Mouse (Mus musculus): ENCODE data around the gene Gas7.

The Gas7 gene

DNA sequence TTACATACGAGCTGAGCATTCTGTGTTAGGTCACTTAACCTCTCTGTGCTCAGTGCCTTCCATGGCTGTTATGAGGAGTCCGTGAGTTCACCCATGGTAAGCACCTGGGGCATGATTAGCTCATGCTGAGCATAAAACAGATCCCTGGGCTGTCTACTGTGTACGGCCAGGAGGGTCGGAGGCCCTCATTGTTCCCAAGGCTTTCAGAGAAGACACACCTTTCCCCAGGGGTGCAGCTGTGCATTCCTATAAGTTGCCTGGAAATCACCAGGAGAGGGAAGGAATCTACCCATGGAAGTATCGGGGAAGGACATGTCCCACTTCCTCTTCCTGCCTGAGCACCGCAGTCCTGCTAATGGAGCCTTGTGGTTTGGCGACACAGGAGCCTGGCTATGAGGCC is 201.1 kb downstream of the Gas7 start:
- no peak for DNase-seq (ENCODE audit: low spot score)

DNA sequence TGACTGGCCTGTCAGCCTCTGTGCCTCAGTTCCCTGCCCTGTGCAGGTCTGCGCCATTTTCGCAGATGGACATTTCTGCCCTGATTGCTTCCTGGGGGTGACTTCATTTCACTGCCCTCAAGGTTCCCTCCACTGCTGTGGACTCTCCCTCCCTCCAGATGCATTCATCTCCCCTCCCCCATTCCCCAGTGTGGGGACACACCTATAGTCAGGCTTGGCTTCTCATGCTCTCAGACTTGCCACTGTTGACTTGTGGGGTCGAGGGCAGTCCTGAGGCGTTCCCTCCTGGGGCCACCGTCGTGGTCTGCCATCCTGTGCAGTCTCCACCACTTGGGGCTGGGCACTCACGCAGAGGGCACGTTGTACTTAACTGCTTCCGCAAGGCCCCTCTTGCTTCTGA is 201.6 kb downstream of the Gas7 start:
- no peak for DNase-seq (ENCODE audit: low spot score)

DNA sequence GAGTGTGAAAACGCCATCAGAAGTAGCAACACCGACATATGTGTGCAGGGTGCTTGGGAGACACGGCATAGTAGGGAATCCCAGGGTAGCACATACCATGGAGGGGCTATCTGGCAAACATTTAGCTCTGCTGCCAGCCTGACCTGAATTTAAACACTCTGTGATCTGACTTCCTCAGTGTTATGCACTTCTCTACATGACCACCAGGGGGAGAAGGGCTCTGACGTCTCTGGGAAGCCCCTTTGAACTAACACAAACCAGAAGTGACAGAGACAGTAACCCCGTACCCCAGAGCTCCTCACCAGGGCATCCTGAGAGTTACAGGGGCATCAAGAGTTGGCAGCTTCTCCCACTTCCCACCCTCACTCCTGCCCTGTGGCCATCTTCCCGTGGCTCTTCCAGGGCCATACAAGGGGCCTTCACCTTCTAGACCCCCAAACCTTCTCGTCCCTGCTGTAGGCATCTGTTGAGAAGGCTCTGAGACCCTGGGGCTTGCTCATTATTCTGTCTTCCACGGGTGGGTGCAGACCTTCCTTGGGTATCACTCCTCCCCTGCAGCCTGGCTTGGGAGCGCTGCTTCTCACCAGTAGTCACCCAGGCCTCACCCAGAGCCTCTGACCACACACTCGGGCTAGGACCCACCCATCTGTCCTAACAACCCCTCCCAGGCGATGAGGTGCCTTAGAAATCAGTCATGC is 202.6 kb downstream of the Gas7 start:
- peak; percentile 22 for DNase-seq (ENCODE audit: low spot score)

DNA sequence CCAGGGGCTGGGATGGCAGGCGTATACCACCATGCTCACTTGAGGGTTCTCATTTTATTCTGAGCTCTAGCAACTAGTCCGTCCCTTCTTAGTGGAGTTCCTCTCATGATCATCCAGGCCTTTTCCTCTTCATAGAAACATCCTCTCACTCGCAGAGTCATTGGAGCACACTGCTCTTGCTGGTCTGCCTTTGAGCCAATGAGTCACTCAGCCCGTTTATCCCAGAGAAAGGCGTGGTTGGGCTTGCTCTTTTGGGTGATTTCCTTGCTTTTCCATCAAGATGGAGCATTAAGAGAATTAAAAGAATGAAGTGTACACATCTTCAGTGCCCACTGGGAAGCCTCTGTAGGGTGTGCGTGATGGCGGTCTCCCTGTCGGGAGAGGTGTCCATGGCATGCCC is 206.2 kb downstream of the Gas7 start:
- no peak for DNase-seq (ENCODE audit: low spot score)

DNA sequence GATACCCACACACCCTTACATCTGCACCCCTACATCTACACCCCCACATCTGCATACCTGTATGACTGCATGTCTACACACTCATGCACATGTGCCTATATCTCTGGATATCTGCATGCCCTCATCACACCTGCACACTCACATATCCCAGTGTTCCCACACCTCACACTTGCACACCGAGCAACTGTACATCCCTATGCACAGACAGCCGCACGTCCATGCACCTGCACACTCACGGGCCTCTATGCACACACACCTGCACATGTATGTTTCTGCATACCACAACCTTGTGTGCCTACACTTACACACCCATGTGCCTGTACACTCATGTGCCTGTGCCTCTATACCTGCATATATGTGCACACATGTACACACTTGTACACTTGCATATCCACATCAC is 208.2 kb downstream of the Gas7 start:
- no peak for DNase-seq (ENCODE audit: low spot score)

DNA sequence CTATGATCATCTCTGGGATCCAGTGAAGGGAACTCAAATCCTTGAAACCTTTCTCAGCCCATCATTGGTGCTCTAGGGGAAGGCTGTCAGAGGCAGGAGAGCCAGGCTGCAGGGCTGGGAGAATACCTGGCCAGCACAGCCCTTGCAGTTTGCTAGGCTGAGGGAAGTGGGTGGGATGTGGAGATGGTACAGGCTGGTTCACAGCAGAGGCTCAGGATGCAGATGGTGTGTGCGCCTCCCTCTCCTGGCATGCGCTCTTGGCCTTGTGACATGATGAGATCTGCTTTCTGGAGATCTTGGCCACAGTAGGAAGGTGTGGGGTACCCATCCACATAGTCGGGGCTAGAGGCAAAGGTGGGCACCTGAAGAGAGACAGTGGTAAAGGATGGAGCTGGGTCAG is 209.0 kb downstream of the Gas7 start:
- DNase-seq (ENCODE audit: low spot score), result no peak

DNA sequence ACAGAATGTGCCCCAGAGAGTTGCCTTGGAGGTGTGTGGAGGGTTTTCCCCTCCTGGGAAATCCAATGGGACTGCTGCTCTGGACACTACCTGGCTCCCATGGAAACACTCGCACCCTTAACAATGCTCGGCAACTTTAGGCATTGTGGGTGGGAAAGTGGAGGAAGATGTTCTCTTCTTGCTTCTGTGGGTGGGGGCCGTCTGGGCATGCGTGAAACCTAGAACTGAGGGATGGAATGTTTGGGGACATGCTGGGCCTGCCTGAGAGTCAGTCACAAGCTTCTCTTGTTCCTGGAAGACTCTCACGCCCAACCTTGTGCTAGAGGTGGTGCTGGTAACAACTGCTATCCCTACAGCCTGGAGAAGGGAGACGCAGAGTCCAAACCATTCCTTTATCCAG is 209.7 kb downstream of the Gas7 start:
- no peak for DNase-seq (ENCODE audit: low spot score)

DNA sequence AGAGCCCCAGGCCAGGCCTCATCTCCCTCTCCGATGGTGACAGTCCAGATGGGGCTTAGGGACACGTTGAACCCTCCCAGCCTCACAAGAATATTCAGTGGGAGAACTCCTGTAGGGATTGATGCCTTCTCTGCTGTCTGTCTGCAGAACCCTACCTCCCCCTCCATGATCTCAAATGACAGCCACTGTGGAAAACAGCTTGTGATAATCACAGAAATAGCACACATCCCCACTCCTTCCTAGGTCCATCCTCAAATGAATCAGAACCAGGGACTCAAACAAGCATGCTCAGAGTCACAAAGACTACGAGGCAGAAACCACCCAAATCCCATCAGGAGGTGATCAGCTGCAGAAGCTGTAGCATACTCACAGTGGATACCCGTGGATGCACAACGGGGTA is 210.9 kb downstream of the Gas7 start:
- DNase-seq (ENCODE audit: low spot score), result no peak

DNA sequence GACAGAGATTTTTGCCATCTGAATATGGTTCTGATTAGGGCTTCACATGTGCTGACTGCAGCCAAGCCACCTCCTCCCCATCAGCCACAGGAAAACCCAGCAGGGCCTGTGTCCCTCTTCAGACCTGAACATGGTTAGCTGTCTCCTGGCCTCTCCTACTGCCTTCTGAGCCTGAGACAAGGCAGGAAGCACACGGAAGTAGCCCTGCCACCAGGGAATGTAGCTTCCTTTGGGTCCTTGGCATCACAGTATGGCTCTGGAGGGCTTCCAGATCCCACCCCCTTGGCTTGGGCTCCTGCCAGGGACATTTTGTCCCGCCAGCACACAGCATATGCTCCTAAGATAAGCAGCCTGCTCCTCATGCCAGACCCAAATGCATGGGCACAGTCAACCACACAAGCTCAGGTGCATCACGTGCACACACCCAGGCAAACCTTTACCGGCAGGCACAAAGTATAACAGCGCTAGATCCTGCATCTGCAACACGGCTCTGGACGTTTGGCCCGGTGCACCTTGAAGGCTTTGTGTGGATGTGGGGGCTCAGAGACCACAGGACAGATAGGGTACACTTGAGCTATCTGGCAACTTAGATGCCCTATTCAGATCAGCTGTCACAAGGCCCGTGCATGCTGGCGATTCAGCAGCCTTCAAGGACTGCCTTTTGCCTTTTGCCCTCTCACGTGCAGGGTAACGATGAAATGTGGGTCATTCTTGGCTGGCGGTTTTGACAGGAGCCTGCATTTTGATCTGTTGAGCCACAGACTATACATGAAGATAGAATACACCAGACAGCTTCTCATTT is 212.5 kb downstream of the Gas7 start:
- no peak for DNase-seq (ENCODE audit: low spot score)

DNA sequence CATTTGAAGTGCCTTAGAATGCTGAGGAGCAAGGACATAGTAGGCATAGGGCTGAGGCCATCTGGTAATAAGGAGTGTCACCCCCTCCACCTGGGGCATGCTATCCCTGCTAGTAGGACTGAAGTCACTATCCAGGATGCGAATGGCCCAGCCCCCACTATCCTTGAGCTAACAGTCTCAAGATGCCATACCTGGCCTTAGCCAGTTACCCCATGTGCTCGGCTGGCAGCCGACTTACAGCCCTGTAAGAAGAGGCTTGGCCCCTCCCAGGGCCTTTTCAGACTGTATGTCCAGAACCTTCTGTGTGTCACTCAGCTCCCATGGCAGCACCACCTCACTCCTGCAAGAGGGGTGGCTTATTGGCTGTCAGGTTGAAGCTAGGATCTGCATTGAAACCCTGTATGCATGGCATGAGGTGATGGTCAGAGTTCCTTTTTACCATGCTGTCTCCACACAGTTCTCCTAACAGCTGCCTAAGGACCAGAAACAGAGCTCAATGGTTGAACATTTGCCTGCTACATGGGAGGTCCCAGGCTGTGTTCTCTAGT is 213.3 kb downstream of the Gas7 start:
- no peak for DNase-seq (ENCODE audit: low spot score)

DNA sequence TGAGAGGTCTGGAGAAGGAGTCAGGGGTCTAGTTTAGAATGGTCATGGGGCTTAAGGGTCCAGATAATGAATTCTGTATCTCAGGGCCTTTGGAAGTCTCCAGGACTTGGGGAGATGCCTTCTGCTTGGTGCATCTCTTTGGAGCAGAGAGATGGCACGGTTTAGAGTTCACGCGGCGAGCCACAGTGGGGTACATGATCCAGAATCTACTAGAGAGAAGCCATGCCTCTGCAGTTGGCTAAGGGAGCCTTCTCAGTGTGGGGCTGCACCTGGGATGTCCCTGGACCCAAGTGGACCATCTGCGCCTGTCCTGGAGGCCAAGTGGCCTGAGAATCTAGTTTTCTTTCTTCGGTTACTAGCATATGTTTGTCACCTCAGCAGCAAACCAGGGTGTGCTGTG is 214.8 kb downstream of the Gas7 start:
- DNase-seq (ENCODE audit: low spot score), result no peak

DNA sequence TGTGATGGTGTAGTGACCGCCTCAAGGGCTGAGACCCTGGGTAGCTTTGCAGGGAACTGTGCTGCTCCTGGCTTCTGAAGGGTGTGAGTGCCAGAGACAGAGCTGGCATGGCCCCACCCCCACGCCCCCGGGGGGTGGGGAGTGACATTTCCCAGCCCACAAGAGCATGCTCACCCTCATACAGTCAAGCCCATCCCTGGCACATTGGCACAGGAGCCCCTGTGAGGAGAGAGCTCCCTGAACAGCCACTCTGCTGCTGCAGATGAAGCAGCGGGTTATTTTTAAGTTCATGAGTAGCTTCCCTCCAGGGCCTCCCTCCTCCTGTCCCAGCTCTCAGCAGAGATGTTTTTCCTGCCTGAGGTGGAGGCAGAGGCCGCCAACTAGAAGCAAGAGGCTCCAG is 216.9 kb downstream of the Gas7 start:
- DNase-seq (ENCODE audit: low spot score), result no peak

DNA sequence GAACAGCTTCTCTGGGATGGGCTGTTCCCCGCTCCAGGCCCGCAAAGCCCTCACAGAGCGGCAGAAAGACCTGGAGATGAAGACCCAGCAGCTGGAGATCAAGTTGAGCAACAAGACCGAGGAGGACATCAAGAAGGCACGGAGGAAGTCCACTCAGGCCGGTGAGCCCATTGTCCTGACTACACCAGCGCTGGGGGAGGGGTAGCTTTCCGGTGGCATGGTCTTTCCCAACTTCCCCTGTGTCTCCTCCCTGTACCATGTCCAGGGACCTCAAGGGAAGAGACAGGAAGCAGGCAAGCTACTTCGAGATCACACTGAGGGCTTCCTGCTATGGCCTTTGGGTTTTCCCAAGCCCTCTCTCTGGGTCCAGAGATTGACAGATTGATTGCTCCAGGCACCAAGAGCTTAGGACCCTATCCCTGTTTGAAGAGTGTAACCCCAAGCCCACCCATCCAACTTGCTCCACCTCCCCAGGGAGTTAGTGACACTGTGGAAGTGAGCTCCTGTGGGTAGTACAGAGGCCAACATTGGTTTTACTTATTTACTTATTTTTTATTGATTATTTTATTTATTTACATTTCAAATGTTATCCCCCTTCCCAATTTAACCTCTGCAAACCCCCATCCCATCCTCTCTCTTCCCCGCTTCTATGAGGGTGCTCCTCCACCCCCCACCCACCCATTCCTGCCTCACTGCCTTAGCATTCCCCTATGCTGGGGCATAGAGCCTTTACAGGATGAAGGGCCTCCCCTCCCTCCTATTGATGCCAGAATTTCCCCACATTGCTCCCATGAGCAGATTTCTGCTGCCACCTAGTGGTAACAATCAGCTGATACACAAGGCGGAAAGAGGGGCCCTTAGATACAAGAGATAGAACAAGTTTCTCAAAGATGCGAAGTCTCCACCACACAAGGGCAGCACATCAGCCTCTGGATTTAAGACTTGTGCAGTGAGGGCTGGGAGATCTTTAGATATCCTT is 220.6 kb downstream of the Gas7 start:
- peak; percentile 36 for DNase-seq (ENCODE audit: low spot score)

DNA sequence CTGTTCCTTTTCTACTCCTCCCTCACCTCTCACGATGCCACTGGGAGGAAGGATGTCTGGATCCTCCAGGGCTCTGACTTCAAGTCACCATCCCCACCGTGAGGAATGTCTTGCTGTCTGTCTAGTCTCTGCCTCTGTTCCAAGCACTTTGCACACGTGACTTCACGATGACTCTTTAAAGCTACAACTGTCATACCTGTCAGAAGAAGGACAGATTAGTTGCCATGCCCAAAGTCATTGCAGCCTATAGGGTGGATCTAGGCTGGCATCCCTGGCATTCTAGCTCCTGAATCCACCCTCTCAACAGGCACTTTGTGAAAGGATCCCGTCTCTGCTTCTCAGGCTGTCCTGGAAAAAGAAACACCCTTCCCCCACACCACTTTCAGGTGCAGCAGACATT is 224.1 kb downstream of the Gas7 start:
- no peak for DNase-seq (ENCODE audit: low spot score)

DNA sequence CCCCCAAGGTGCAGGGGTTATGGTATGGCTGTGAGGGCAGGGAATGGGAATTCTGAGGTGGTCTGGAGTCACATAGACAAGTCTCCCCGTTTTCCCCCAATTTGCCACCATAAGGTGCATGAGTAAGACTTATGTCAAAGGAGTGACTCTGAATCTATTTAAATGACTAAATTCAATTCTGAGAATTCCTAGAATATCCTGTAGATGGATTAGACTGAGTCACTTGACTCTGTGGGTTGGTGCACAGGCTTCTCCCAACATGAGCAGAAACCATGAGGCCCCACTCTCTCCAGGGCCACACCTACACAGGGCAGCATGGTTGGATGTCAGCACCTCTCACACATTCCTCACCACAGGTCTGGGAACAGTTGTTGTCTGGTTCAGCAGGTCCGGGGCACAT is 224.7 kb downstream of the Gas7 start:
- DNase-seq (ENCODE audit: low spot score), result no peak

DNA sequence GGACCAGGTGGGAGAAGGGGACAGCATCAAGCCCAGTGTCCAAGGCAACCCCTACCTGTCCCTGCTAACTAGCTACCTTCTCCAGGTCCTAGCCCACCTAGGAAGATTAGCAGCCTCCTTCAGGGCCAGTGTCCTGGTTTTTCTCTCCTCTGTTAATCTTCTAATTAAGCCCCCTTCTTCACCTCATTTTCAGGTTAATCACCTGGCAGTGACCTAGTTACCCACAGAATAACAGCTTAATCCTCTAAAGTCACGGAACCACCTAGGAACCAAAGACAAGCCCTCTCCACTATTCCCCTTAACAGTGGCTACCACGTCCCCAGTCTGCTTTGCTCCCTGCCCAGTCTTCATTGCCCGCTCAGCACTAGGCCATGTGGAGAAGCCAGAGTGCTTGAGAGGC is 226.6 kb downstream of the Gas7 start:
- no peak for DNase-seq (ENCODE audit: low spot score)

DNA sequence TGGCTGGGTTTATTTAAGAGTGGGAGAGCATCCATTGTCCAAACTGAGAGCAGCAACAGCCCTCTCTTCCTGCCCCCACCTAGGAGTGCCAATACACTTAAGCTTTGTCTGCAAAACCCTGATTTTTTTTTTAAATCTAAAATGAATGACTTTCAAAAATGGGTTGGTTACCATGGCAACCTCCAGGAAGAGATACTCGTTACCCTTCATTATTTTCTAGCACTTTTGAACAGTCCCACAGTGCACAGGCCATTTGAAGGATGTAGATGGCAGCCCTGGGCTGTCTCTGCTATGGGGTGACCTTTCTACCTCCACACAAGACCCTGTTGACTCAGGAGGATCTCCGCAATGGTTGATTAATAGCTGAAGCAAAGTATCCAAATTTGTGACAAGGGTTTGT is 230.9 kb downstream of the Gas7 start:
- no peak for DNase-seq (ENCODE audit: low spot score)

DNA sequence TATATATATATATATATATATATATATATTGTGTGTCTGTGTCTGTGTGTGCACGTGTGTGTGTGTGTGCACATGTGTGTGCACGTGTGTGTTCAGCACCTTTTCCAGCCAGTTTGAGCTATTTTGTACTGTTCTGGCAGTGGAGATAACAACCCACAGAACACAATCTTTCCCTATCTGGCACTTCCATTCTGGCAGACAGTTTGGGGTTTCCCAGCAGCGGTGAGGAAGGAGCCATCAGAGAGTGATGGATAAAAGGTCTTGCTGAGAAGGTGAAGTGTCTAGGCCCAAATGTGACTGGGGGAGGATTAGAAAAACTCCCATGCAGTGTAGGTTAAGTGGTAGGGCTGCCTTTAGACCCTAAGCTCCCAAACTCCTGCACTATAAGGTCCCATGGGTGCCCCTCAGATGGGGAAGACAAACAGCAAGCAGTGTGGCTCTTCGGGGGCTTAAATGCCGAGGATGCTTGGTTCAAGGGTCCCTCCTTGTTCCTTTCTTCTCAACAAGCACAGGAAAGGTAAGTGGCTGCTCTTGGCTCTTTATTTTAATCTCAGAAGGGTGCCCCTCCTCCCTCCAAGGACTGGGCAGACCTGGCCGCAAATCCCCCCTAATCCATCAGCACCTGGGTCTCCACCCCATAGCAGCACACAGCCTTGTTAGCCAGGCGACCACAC is 239.6 kb downstream of the Gas7 start, which contains the start of gene Rcvrn:
Rcvrn (plus strand) TSS at position 624 of the 674 bp plus-strand sequence.
- no peak for DNase-seq (ENCODE audit: low spot score)

DNA sequence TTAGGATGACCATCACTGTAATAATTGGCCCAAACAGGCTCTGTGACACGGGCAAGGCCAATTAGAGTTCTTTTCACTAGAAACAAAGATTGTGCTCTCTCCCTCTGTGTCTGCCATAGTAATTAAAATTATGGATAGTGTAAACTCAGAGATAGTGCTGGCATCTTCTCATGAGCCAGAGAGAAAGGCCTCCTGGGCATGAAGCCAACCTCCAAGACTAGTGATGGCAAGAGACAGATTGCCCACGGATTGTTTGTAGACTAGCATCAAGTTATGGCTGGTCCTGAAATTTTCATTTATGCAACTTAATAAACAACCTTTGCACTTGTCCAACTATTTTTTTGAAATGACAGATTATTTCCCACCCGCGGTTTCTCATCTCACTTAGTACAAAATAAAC is 257.7 kb downstream of the Gas7 start:
- DNase-seq (ENCODE audit: low spot score), result no peak

DNA sequence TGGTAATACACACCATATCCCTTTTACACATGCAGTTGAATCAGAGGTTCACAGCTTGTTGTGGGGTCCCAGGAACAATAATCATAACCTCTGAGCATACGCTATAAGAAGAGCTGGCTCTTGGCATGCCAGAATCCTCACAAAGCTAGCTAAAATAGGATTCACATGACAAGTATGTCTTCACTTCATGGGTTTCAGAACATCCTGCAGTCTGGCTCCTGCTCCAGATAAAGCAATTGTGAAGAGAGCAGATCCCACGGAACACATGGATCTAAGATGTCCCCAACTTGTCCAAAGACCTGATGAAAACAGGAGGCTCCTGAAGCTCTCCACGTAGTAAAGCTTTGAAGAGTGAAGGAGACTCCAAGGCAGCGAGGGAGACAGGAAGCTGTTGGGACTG is 260.1 kb downstream of the Gas7 start:
- DNase-seq (ENCODE audit: low spot score), result no peak

DNA sequence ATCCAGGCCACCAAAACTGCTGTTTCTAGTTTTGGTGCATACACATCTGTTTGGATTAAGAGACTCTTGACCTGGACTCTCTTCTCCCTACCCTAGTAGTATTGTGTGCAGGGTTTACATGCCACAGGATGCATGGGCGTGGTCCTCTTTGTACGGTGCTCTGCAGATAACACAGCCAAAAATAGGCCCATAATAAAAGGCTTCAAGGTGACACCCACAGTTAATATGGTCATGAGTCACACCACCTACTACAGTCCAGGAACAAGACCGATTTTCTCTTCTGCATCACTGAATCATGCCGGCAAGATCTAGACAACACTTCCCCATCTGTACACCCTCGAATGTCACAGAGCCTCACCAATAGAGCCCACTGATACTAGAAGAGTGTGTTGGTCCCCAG is 266.2 kb downstream of the Gas7 start:
- DNase-seq (ENCODE audit: low spot score), result no peak

All from urinary bladder, postnatal 25 days (tissue).